In genomic region chr3:153715646-153716045, GRCm38 (mm10) we compare ENCODE assay signal across 13 mouse cellular contexts. TPM values are rescaled to one million over a fixed set of nuclear protein-coding genes. Genes with fewer than 3 reads are reported as not detected.
DNase-seq lines count a peak whose midpoint lies in the region; ATAC-seq and TF ChIP-seq lines count a peak whose summit lies in the region.
"Had no signal": no experiment of that assay in that cellular context is flagged by ENCODE, and none has a peak within 500 bp of the region (broad histone marks: within the 10 kb centered on the region; RNA-seq: fewer than 3 reads in every experiment).

No protein-coding gene starts in this region.

- peaks cover 20% of the 10 kb centered on the region for H3K4me1 ChIP-seq in lung, embryonic 14.5 days (ENCODE audit: insufficient read depth)
- H3K4me1 ChIP-seq in kidney, postnatal 0 days (replicated peaks; ENCODE audit: insufficient read depth, low read length): peaks cover 28% of the 10 kb centered on the region
- no peaks in the 10 kb centered on the region for H3K4me1 ChIP-seq in stomach, postnatal 0 days (replicated peaks; ENCODE audit: control insufficient read depth, insufficient read depth)

- no peak for TF ChIP-seq CTCF in gastrocnemius, adult 2 months (IDR thresholded peaks at IDR 0.05)
- no peak for TF ChIP-seq CTCF in lung, embryonic 14.5 days (IDR thresholded peaks at IDR 0.05; ENCODE audit: low read depth)
- no peak for TF ChIP-seq CTCF in kidney, postnatal 0 days (IDR thresholded peaks at IDR 0.05; ENCODE audit: low read depth)
- TF ChIP-seq CTCF in stomach, postnatal 0 days (IDR thresholded peaks at IDR 0.05; ENCODE audit: low read depth): no peak

- no peaks in the 10 kb centered on the region for H3K27me3 ChIP-seq in lung, embryonic 14.5 days (ENCODE audit: insufficient read depth, low read length)
- no peaks in the 10 kb centered on the region for H3K27me3 ChIP-seq in kidney, postnatal 0 days (ENCODE audit: insufficient read depth, low read length)
- no peaks in the 10 kb centered on the region for H3K27me3 ChIP-seq in stomach, postnatal 0 days (ENCODE audit: control insufficient read depth, insufficient read depth, low read length)
- H3K27me3 ChIP-seq: hindbrain, embryonic 13.5 days had no signal

- no peaks in the 10 kb centered on the region for H3K9me3 ChIP-seq in lung, embryonic 14.5 days (ENCODE audit: low read depth, low read length)
- no peaks in the 10 kb centered on the region for H3K9me3 ChIP-seq in kidney, postnatal 0 days (replicated peaks; ENCODE audit: low read length)
- H3K9me3 ChIP-seq in stomach, postnatal 0 days (ENCODE audit: control insufficient read depth, low read length): no peaks in the 10 kb centered on the region

- no peak for TF ChIP-seq EP300 in stomach, postnatal 0 days (optimal IDR thresholded peaks at IDR 0.05)

- no peak overlapping the region for H3K4me3 ChIP-seq in gastrocnemius, adult 2 months
- no peak overlapping the region for H3K4me3 ChIP-seq in lung, embryonic 14.5 days (ENCODE audit: low read depth, low read length)
- H3K4me3 ChIP-seq in kidney, postnatal 0 days (replicated peaks; ENCODE audit: low read depth, low read length): no peak overlapping the region
- H3K4me3 ChIP-seq in stomach, postnatal 0 days (ENCODE audit: low read depth, low read length): no peak overlapping the region
- H3K4me3 ChIP-seq: hindbrain, embryonic 13.5 days; myocyte had no signal

- no peak for DNase-seq in gastrocnemius, adult 2 months
- no peak for DNase-seq in gastrocnemius, postnatal 36 days
- DNase-seq in lung, embryonic 14.5 days: peak; percentile 40
- DNase-seq in lung, postnatal 36 days: no peak
- DNase-seq in kidney, postnatal 0 days (ENCODE audit: low spot score): peak; percentile 61
- no peak for DNase-seq in stomach, postnatal 0 days (ENCODE audit: low spot score)
- no peak for DNase-seq in urinary bladder, adult 2 months (ENCODE audit: low spot score)
- no peak for DNase-seq in retina, embryonic 14.5 days (ENCODE audit: low spot score)
- DNase-seq: adrenal gland, postnatal 10 days; cerebellum, postnatal 25 days; liver, postnatal 0 days had no signal

- H3K9ac ChIP-seq in lung, embryonic 14.5 days: no peak overlapping the region
- H3K9ac ChIP-seq in kidney, postnatal 0 days (ENCODE audit: low read depth, low read length): no peak overlapping the region
- no peak overlapping the region for H3K9ac ChIP-seq in stomach, postnatal 0 days (ENCODE audit: low read length)
- H3K9ac ChIP-seq: hindbrain, embryonic 13.5 days; liver, postnatal 0 days had no signal

- H3K27ac ChIP-seq in gastrocnemius, adult 2 months: peak overlapping the region; percentile 46; the same call in 1 of the 2 replicates
- H3K27ac ChIP-seq in lung, embryonic 14.5 days (ENCODE audit: low read depth): no peak overlapping the region
- H3K27ac ChIP-seq in kidney, postnatal 0 days: no peak overlapping the region
- no peak overlapping the region for H3K27ac ChIP-seq in stomach, postnatal 0 days (replicated peaks)
- H3K27ac ChIP-seq: hindbrain, embryonic 13.5 days had no signal

- no peaks in the 10 kb centered on the region for H3K36me3 ChIP-seq in lung, embryonic 14.5 days (ENCODE audit: insufficient read depth)
- no peaks in the 10 kb centered on the region for H3K36me3 ChIP-seq in kidney, postnatal 0 days (ENCODE audit: insufficient read depth, low read length)
- H3K36me3 ChIP-seq in stomach, postnatal 0 days (ENCODE audit: control insufficient read depth, insufficient read depth, low read length): no peaks in the 10 kb centered on the region
- H3K36me3 ChIP-seq: hindbrain, embryonic 13.5 days had no signal

- no peak overlapping the region for H3K4me2 ChIP-seq in lung, embryonic 14.5 days
- peak overlapping the region; percentile 7; the same call in 1 of the 2 replicates for H3K4me2 ChIP-seq in kidney, postnatal 0 days (ENCODE audit: low read length)
- H3K4me2 ChIP-seq in stomach, postnatal 0 days (replicated peaks; ENCODE audit: low read depth): 0 out of 2 replicates have a peak overlapping the region, but pooled peaks have one; percentile 3
- H3K4me2 ChIP-seq: hindbrain, embryonic 13.5 days had no signal

- intact Hi-C loops in gastrocnemius, adult 2 months (cut with DNase I): no loop called here
- intact Hi-C loops in gastrocnemius, postnatal 36 days (cut with DNase I): no loop called here

- no peak for ATAC-seq in lung, embryonic 14.5 days (ENCODE audit: insufficient read depth)
- peak; percentile 10; the same call in 1 of the 2 replicates for ATAC-seq in kidney, postnatal 0 days (replicated peaks; ENCODE audit: low FRiP score, low read depth)
- ATAC-seq in stomach, postnatal 0 days (ENCODE audit: low FRiP score, low TSS enrichment): no peak
- ATAC-seq: liver, postnatal 0 days had no signal

- WGBS in lung, embryonic 14.5 days: 50% methylated on average over 7 of the region's 7 CpGs
- WGBS in kidney, postnatal 0 days: 20% methylated on average over 7 of the region's 7 CpGs
- WGBS in stomach, postnatal 0 days: 38% methylated on average over 7 of the region's 7 CpGs

RNA-seq across cellular contexts. Expression of gene St6galnac3, which starts 9.3 kb away (rescaled TPM):
- total RNA-seq in gastrocnemius, adult 2 months (2021): 1 to 10 TPM; 1.3 to 2.6 TPM
- total RNA-seq in gastrocnemius, postnatal 36 days (2021): 1 to 10 TPM; 1.0 to 4.0 TPM
- polyA plus RNA-seq in lung, embryonic 14.5 days (2014; fragmentation: Nextera tagmentation; extraction: Ambion mirVana): 34.1 and 34.8 TPM in 2 replicates
- polyA plus RNA-seq in kidney, postnatal 0 days (2015; fragmentation: Nextera tagmentation; extraction: Ambion mirVana): 34.2 and 34.4 TPM in 2 replicates
- 4.5 and 6.2 TPM in 2 replicates for polyA plus RNA-seq in stomach, postnatal 0 days (2015; fragmentation: Nextera tagmentation; extraction: Ambion mirVana)
- polyA plus RNA-seq in urinary bladder, adult 2 months (2012; rRNA removed): 2.9 and 4.3 TPM in 2 replicates
- polyA plus RNA-seq: myocyte had no signal

Comparison
In these comparisons a context has a peak if more than half of its experiments do, and no peak if none do; other contexts are left out.
1. DNase-seq: peak in lung, embryonic 14.5 days (single experiment) and kidney, postnatal 0 days (single experiment); none in gastrocnemius, adult 2 months (single experiment), gastrocnemius, postnatal 36 days (0 of 2), lung, postnatal 36 days (single experiment), stomach, postnatal 0 days (single experiment), urinary bladder, adult 2 months (single experiment) and retina, embryonic 14.5 days (single experiment).